ENCODE assay signal across 28 mouse cellular contexts in the genomic region with DNA sequence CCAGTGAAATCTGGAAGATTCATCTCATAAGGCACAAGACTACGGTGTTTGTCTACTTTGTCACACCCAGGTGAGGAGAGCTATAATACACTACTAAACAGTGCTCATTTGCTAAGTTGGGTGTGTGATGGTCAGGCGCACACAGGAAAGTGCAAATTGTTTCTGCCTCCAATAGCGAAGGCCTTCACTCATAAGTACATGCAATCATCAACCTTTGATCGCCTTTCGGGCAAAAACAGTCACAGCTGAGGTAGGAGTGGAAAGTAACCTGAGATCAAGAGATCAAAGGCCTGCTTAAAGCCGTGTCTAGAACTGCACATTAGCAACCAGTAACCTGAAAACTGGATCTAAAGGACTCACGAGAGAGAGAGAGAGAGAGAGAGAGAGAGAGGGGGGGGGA.
DNase-seq lines count a peak whose midpoint lies in the region; ATAC-seq and TF ChIP-seq lines count a peak whose summit lies in the region.
"Had no signal": no experiment of that assay in that cellular context is flagged by ENCODE, and none has a peak within 500 bp of the region (broad histone marks: within the 10 kb centered on the region; RNA-seq: fewer than 3 reads in every experiment).

No protein-coding gene starts in this region.

- DNase-seq in kidney, adult 11 months: peak; percentile 3
- peak; percentile 38 for DNase-seq in kidney, adult 9 months
- no peak for DNase-seq in kidney, postnatal 4 days
- DNase-seq: adrenal gland, adult 2 months; adrenal gland, postnatal 14 days; B cell, adult 2 months; cerebellum, adult 11 months; cerebellum, adult 2 months; cerebellum, adult 9-11 months; cerebellum, postnatal 25 days; gastrocnemius, postnatal 25 days; heart, adult 2 months; heart, postnatal 10 days; heart, postnatal 4 days had no signal

- TF ChIP-seq POLR2A in small intestine, adult 2 months (IDR thresholded peaks at IDR 0.05; ENCODE audit: low read depth, low read length): no peak

- H3K4me2 ChIP-seq in kidney, embryonic 16.5 days (replicated peaks; ENCODE audit: low read depth, low read length): no peak overlapping the region
- H3K4me2 ChIP-seq in intestine, embryonic 16.5 days (ENCODE audit: low read depth, low read length): no peak overlapping the region
- H3K4me2 ChIP-seq: embryonic facial prominence, embryonic 12.5 days; embryonic facial prominence, embryonic 15.5 days; forebrain, embryonic 12.5 days; forebrain, embryonic 15.5 days; heart, embryonic 15.5 days; hindbrain, embryonic 15.5 days had no signal

- H3K9ac ChIP-seq in kidney, embryonic 16.5 days (replicated peaks; ENCODE audit: low read length): no peak overlapping the region
- H3K9ac ChIP-seq in intestine, embryonic 16.5 days (ENCODE audit: low read depth, low read length): no peak overlapping the region
- H3K9ac ChIP-seq: embryonic facial prominence, embryonic 12.5 days; embryonic facial prominence, embryonic 15.5 days; forebrain, embryonic 12.5 days; forebrain, embryonic 15.5 days; heart, embryonic 15.5 days; hindbrain, embryonic 15.5 days had no signal

- no peak overlapping the region for H3K4me3 ChIP-seq in kidney, embryonic 16.5 days (ENCODE audit: low read length)
- no peak overlapping the region for H3K4me3 ChIP-seq in intestine, embryonic 16.5 days (ENCODE audit: low read length)
- no peak overlapping the region for H3K4me3 ChIP-seq in small intestine, adult 2 months (ENCODE audit: low read depth, low read length)
- H3K4me3 ChIP-seq: embryonic facial prominence, embryonic 12.5 days; embryonic facial prominence, embryonic 15.5 days; forebrain, embryonic 12.5 days; forebrain, embryonic 15.5 days; heart, adult 2 months; heart, embryonic 10.5 days; heart, embryonic 15.5 days; hindbrain, embryonic 15.5 days had no signal

- ATAC-seq in kidney, embryonic 16.5 days (ENCODE audit: low FRiP score, low TSS enrichment): no peak
- ATAC-seq in intestine, embryonic 16.5 days: peak; percentile 79
- ATAC-seq in erythroid progenitor cell, adult 5-6 weeks (replicated peaks; ENCODE audit: low FRiP score, poor library complexity, severe bottlenecking): no peak
- ATAC-seq: forebrain, embryonic 15.5 days; Patski had no signal

- no peaks in the 10 kb centered on the region for H3K36me3 ChIP-seq in kidney, embryonic 16.5 days (ENCODE audit: insufficient read depth, low read length)
- H3K36me3 ChIP-seq in intestine, embryonic 16.5 days (ENCODE audit: control insufficient read depth, insufficient read depth, low read length): no peaks in the 10 kb centered on the region
- no peaks in the 10 kb centered on the region for H3K36me3 ChIP-seq in small intestine, adult 2 months (ENCODE audit: control insufficient read depth, insufficient read depth, low read length)
- H3K36me3 ChIP-seq: embryonic facial prominence, embryonic 12.5 days; embryonic facial prominence, embryonic 15.5 days; forebrain, embryonic 12.5 days; forebrain, embryonic 15.5 days; G1E; heart, embryonic 10.5 days; heart, embryonic 15.5 days; hindbrain, embryonic 15.5 days had no signal

- no peak for TF ChIP-seq CTCF in small intestine, adult 2 months (IDR thresholded peaks at IDR 0.05; ENCODE audit: extremely low read depth, insufficient read length, insufficient replicate concordance, low read depth, low read length)

- H3K4me1 ChIP-seq in kidney, embryonic 16.5 days (ENCODE audit: insufficient read depth, low read length): no peaks in the 10 kb centered on the region
- no peaks in the 10 kb centered on the region for H3K4me1 ChIP-seq in intestine, embryonic 16.5 days (ENCODE audit: control insufficient read depth, insufficient read depth, low read length)
- 0 out of 2 replicates have a peak, but pooled peaks cover 4% of the 10 kb centered on the region for H3K4me1 ChIP-seq in small intestine, adult 2 months (ENCODE audit: control insufficient read depth, insufficient read depth, insufficient read length, low read length)
- H3K4me1 ChIP-seq: embryonic facial prominence, embryonic 12.5 days; embryonic facial prominence, embryonic 15.5 days; forebrain, embryonic 12.5 days; forebrain, embryonic 15.5 days; heart, embryonic 10.5 days; heart, embryonic 15.5 days; hindbrain, embryonic 15.5 days had no signal

- H3K9me3 ChIP-seq in kidney, embryonic 16.5 days (ENCODE audit: low read length): no peaks in the 10 kb centered on the region
- H3K9me3 ChIP-seq in intestine, embryonic 16.5 days (ENCODE audit: control insufficient read depth, low read length): no peaks in the 10 kb centered on the region
- H3K9me3 ChIP-seq: embryonic facial prominence, embryonic 12.5 days; embryonic facial prominence, embryonic 15.5 days; forebrain, embryonic 12.5 days; forebrain, embryonic 15.5 days; heart, embryonic 10.5 days; heart, embryonic 15.5 days; hindbrain, embryonic 15.5 days had no signal

- no peaks in the 10 kb centered on the region for H3K27me3 ChIP-seq in kidney, embryonic 16.5 days (ENCODE audit: insufficient read depth, low read length)
- H3K27me3 ChIP-seq in intestine, embryonic 16.5 days (replicated peaks; ENCODE audit: control insufficient read depth, insufficient read depth, low read length): no peaks in the 10 kb centered on the region
- no peaks in the 10 kb centered on the region for H3K27me3 ChIP-seq in small intestine, adult 2 months (ENCODE audit: control insufficient read depth, insufficient read depth, low read length)
- H3K27me3 ChIP-seq: CH12.LX; embryonic facial prominence, embryonic 12.5 days; embryonic facial prominence, embryonic 15.5 days; forebrain, embryonic 12.5 days; forebrain, embryonic 15.5 days; heart, embryonic 15.5 days; hindbrain, embryonic 15.5 days; Patski had no signal

- no peak overlapping the region for H3K27ac ChIP-seq in kidney, embryonic 16.5 days (ENCODE audit: low read length)
- H3K27ac ChIP-seq in intestine, embryonic 16.5 days (ENCODE audit: low read length): no peak overlapping the region
- peak overlapping the region; percentile 84 for H3K27ac ChIP-seq in small intestine, adult 2 months (ENCODE audit: insufficient read depth, low read depth, low read length)
- H3K27ac ChIP-seq: embryonic facial prominence, embryonic 12.5 days; embryonic facial prominence, embryonic 15.5 days; forebrain, embryonic 12.5 days; forebrain, embryonic 15.5 days; heart, adult 2 months; heart, embryonic 10.5 days; heart, embryonic 15.5 days; hindbrain, embryonic 15.5 days had no signal

- 59% methylated on average over 7 of the region's 7 CpGs for WGBS in kidney, embryonic 16.5 days
- 72% methylated on average over 7 of the region's 7 CpGs for WGBS in intestine, embryonic 16.5 days
- 37% methylated on average over 7 of the region's 7 CpGs for WGBS in small intestine, adult 2 months

Comparison
In these comparisons a context has a peak if more than half of its experiments do, and no peak if none do; other contexts are left out.
1. DNase-seq: peak in kidney, adult 11 months (single experiment) and kidney, adult 9 months (single experiment); none in kidney, postnatal 4 days (0 of 2).